Mouse (Mus musculus) erythroblast, embryonic 14.5 days (primary cell): ENCODE results near the gene Nt5c3.

Source experiments
- GATA1 ChIP-seq: IDR thresholded peaks from 2 replicates; pipeline ENCODE4 v1.6.1; 2012; ENCODE audit warnings: low read length, inconsistent platforms, mixed read lengths
- TAL1 ChIP-seq: IDR thresholded peaks from 3 replicates; pipeline ENCODE4 v1.6.1; 2012; ENCODE audit warnings: low read length, inconsistent platforms, mixed read lengths

GRCm38 (mm10) chr6:56902606-56903520 lies 20.9 kb downstream of the Nt5c3 start:
- peak; percentile 79 for TF ChIP-seq GATA1
- TF ChIP-seq TAL1: peak; percentile 50
